Mouse (Mus musculus): ENCODE measurements around the gene Zc3h13.

Zc3h13 gene

DNA sequence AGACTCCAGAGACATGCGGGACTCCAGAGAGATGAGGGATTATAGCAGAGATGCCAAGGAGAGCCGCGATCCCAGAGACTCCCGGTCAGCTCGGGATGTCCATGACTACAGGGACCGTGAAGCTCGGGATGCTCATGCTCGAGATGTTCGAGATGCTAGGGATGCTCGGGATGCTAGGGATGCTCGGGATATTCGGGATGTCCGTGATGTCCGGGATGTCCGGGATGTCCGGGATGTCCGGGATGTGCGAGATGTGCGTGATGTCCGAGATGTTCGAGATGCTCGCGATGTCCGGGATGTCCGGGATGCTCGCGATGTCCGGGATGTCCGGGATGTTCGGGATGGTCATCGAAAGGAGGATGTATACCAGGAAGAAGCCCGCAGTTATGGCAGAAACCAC lies 39.2 kb downstream of the Zc3h13 start:
- no peak for DNase-seq (ENCODE audit: low spot score)

GRCm38 (mm10) chr14:75328062-75328461 lies 43.9 kb downstream of the Zc3h13 start:
- DNase-seq (ENCODE audit: low spot score) = no peak

- peak; percentile 7 for DNase-seq (ENCODE audit: low spot score)
These were observed 46.4 kb downstream of the Zc3h13 start for GRCm38 (mm10) chr14:75330621-75331020.

- no peak for DNase-seq (ENCODE audit: low spot score)
These were observed 50.1 kb downstream of the Zc3h13 start for GRCm38 (mm10) chr14:75334321-75334720.

DNA sequence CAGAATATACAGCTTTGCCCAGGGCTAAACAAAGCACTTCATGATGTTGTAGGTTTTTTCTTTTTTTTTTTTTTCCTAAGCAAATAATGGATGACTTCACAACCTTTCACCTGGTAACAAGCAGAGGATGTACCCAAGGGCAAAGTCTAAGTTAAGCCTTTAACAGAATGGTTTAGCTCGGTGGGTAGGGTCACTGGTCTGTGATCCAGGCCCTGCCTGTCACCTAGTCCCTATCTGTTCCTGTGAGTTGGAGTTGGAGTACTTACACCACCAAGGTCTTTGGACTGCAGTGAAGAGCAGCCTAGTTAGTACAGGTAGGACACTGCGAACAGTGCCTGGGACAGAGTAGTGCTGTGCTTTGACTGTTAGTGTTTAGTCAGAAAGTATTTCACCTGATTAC lies 53.7 kb downstream of the Zc3h13 start:
- no peak for DNase-seq (ENCODE audit: low spot score)

- no peak for DNase-seq (ENCODE audit: low spot score)
These were observed 61.9 kb downstream of the Zc3h13 start for GRCm38 (mm10) chr14:75346041-75346440.

DNA sequence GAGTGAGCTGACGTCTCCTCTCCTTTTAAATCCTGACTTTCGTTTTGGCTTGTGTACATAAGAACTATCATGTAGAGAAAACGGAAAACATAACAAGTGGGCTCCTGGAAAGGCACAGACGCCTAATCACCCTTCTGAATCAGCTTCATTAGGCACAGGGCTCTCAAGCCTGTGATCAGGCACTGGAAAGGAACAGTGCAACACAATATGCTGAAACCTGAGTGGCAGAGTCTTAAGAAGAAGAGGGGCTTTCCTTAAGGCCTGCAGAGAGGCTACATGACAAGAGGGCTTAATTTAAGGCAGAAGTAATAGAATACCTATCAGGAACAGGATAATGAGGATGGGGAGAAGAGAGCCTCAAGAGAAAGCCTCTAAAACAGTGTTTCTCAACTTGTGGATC lies 67.5 kb downstream of the Zc3h13 start:
- DNase-seq (ENCODE audit: low spot score) = no peak

GRCm38 (mm10) chr14:75363316-75363715 lies 79.1 kb downstream of the Zc3h13 start:
- DNase-seq (ENCODE audit: low spot score) = no peak

- no peak for DNase-seq (ENCODE audit: low spot score)
These were observed 81.3 kb downstream of the Zc3h13 start for GRCm38 (mm10) chr14:75365301-75366035.

DNA sequence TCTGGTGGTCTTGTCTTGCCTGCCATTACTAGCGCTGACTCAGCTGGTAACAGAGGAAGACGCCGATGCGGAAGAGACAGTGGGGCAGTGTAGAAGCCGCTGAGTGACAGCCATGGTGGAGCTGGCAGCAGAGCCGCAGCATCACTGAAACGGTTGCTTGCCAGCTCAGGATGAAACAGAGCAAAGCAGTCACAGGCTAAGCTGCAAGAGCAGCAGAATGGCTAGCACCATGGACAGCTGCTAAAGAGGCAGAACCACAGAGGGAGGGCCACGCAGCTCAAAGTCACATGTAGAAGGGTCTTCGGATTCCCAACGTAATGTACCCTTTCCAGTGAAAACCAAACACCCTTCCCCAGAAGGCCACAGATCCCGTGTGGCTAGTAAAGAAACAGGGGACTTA lies 82.6 kb downstream of the Zc3h13 start:
- DNase-seq (ENCODE audit: low spot score) = no peak

- DNase-seq (ENCODE audit: low spot score) = no peak
These were observed 83.3 kb downstream of the Zc3h13 start for GRCm38 (mm10) chr14:75367503-75367902.

DNA sequence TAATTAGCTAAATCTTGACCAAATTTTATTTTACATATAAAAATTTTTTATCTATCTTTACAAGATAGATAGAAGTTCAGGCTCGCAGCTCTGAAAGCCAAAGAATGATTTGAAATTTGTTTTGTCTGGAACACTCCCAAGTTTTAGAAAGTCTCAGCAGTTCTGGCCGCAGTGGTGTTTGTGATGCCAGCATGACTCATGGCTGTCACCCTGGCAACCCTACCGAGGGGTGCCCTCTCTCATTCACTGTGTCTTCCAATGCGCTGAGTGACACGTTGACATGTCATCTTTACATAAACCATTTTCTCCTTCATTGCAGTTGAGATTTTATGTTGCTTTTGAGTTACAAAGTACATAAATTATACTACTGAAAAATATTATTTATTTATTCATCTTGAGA lies 85.7 kb downstream of the Zc3h13 start:
- no peak for DNase-seq (ENCODE audit: low spot score)

GRCm38 (mm10) chr14:75375006-75375598 lies 90.9 kb downstream of the Zc3h13 start:
- no peak for DNase-seq (ENCODE audit: low spot score)

DNA sequence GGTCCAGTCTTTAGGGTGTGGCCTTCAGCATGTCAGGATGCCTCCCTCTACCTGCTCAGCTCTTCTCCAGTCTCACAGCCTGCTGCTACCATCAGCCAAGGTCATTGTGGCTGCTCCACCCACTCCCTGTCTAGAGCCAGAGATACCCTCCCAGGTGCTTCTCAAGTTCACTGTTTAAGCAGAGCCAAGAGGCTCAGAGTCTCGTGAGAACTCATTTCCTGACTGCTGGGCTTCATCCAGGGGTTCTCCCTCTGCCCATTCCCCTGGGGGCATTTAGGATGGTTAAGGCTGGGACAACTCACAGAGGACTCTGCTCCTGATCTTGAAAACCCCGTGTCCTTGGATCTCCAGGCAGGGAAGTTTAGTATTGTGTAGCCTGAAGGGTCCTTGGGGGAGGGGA lies 92.1 kb downstream of the Zc3h13 start:
- DNase-seq (ENCODE audit: low spot score) = no peak

GRCm38 (mm10) chr14:75377612-75378011 lies 93.4 kb downstream of the Zc3h13 start:
- no peak for DNase-seq (ENCODE audit: low spot score)

Data from c-Kit-positive CD71-positive TER-119-positive erythroid progenitor cells, embryonic 14.5 days (primary cell).